Mouse (Mus musculus) embryo, embryonic 10.5 days (tissue): ENCODE measurements at regions not wholly inside any gene's neighbourhood (a gene's known extent, or its start where the extent isn't known, plus 50 kb on each side); places are given as distances from the start of the nearest gene placed in this dataset.

Source experiments
- DNase-seq: peaks from one replicate; pipeline ENCODE4 v3.0.0-alpha.2; 2015; ENCODE audit warnings: low spot score

GRCm38 (mm10) chr7:117263126-117263525 lies 117.7 kb upstream of the Xylt1 start:
- DNase-seq: no peak

DNA sequence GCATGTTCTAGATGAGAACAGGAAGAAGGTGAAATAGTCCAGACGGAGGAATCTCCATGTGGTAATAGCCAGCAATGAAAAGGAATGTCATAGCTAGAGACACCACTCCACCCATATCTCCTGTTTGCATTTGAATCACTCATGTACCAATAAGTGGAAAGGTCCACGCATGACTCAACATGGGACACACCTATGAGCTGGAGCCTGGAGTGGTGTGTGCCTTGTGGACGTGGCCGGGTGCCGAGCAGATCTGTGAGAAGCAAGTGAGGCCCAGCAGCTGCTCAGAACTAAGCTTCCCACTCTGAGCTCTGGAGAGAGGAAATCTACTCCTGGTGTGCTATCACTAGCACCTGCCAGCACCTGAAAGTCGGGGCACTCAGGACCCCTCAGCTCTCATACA lies 116.4 kb upstream of the Xylt1 start:
- no peak for DNase-seq

GRCm38 (mm10) chr7:117268096-117268495 lies 112.7 kb upstream of the Xylt1 start:
- no peak for DNase-seq

- DNase-seq: no peak
Measured at GRCm38 (mm10) chr7:117269263-117269897, 111.4 kb upstream of the Xylt1 start.

- DNase-seq: peak; percentile 15
Measured at GRCm38 (mm10) chr7:117278388-117278961, 102.3 kb upstream of the Xylt1 start.

GRCm38 (mm10) chr7:117282194-117282593 lies 98.6 kb upstream of the Xylt1 start:
- DNase-seq: no peak

- DNase-seq: no peak
Measured at GRCm38 (mm10) chr7:117285206-117285605, 95.6 kb upstream of the Xylt1 start.

- no peak for DNase-seq
Measured at GRCm38 (mm10) chr7:117285985-117286384, 94.8 kb upstream of the Xylt1 start.

- DNase-seq: peak; percentile 31
Measured at GRCm38 (mm10) chr7:117303705-117304104, 77.1 kb upstream of the Xylt1 start.

DNA sequence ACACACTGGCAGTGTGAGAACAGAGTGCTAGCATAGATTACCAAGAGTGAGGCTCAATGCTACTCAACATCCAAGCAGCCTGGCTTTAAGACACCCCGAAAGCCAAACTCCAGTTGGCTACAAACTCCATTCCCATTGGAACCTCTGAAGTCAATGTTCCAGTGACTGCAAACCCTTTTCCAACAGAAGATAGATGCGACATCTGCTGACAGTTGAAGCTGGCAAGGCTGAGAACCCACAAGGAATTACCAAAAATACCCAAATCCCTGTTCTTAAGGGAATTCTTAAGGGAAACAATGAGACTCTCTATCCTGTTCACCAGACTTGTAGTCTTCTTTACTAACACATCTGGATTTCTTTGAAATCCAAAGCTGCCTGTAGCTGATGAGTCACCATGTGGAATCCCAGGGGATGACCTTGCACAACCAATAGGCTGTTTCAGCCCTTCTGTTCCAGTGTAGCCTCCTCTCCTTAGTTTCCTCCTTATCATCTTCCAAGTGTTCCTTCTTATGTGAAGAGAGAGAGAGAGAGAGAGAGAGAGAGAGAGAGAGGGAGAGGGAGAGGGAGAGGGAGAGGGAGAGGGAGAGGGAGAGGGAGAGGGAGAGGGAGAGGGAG lies 70.1 kb upstream of the Xylt1 start:
- DNase-seq: peak; percentile 10

DNA sequence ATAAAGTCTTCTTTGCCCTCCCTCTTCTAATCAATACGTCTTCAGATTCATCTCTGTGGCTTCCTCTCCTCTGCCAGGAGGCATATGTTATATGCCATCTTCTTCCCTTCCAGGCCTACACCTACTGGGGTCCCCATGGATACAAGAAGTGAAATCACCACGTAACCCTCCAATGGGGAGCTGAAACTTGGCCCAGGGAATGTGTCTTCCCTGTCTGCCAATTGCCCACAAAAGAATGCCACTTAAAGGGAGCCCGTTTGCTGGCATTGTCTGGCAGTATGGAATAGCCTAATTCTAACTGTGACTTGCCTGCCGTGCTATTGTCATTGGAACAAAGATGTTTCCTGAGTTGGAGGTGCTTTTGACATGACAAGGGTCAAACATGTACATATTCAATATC lies 69.5 kb upstream of the Xylt1 start:
- DNase-seq: no peak

GRCm38 (mm10) chr7:117316126-117316805 lies 64.5 kb upstream of the Xylt1 start:
- no peak for DNase-seq

GRCm38 (mm10) chr7:117317362-117317761 lies 63.4 kb upstream of the Xylt1 start:
- DNase-seq: no peak

DNA sequence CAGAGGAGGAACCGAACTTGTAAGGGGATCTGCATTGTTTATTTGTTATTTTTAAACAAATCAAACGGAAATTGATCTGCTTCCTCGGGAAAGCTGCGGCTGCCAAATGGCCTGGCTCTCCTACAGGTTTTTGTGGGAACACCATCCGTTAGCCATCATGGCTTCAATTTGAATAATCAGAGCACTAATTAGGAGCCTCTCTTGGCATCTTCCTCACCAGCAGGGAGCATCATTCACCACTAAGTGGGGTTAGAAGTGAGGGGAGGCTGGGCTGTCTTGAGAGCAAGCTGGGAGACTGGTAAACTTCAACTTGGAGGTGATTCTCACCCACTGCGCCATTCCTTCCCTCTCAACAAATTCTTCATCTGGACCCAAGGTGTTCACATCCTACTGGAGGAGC lies 60.2 kb upstream of the Xylt1 start:
- DNase-seq: no peak
